Mouse (Mus musculus) stomach, adult 2 months (tissue): ENCODE measurements around the gene Farsb. TPM values are rescaled to one million over a fixed set of nuclear protein-coding genes. Genes with fewer than 3 reads are reported as not detected.

Experiments
- polyA plus RNA-seq: library from polyadenylated mRNA; depleted of rRNA; stranded (reverse); fragments of >200 nt; gene quantifications from 2 replicates; pipeline ENCODE4 v1.2.3, GENCODE M21; 2012; rRNA removed

Gene Farsb
- 3.2 and 4.5 TPM in 2 replicates for polyA plus RNA-seq

GRCm38 (mm10) chr1:78488752-78489492 lies at the start of gene Farsb:
Gene Farsb (minus strand): TSS chr1:78488897.

GRCm38 (mm10) chr1:78511621-78512160 lies 23.0 kb upstream of the Farsb start, which contains the start of gene BC035947:
Gene BC035947 (minus strand): TSS chr1:78512158.

DNA sequence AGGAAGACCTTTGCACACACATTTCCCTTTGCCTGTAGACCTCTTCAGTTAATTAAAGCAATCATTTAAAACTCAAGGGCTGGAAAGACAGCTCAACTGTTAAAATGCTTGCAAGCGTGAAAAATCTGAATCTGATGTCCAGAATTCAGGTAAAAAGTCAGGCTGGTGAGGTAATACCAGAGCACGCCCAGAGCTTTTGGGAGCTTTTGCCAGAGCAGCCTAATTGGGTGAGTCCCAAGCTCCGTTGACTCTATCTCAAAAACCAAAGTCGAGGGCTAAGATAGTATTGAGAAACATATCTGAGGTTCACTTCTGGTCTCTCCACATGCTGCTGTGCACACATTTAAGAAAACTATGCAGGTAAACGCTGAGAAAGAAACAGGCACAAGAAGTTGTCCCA lies 22.2 kb upstream of the Farsb start, which contains the start of gene Mogat1:
Gene Mogat1, plus strand, starts transcription at position 130 of the 400 bp plus-strand sequence.

Other genes with a start within 250 kb of the Farsb start
- 16.5 and 16.7 TPM in 2 replicates for gene Sgpp2, start 178.6 kb downstream of the Farsb start, polyA plus RNA-seq
- gene Mogat1, start 22.1 kb upstream of the Farsb start, polyA plus RNA-seq = 180 and 200 TPM in 2 replicates
- gene BC035947, start 23.3 kb upstream of the Farsb start, polyA plus RNA-seq = 0.02 and 0.04 TPM in 2 replicates
- gene Acsl3, start 168.9 kb upstream of the Farsb start, polyA plus RNA-seq = 4.3 and 5.1 TPM in 2 replicates
- 0.10 and 0.21 TPM in 2 replicates for gene Utp14b, start 169.1 kb upstream of the Farsb start, polyA plus RNA-seq